Mouse (Mus musculus): Measurements from ENCODE around the gene Pgm5. TPM values are rescaled to one million over a fixed set of nuclear protein-coding genes. Genes with fewer than 3 reads are reported as not detected.
"Not testable (repeated sequence)": the region's sequence is repeated elsewhere in the genome, so short reads cannot be mapped to it uniquely, and the experiment has no call there.

Pgm5 gene
- 100 to 1,000 TPM in 1 of 2 experiments, 10 to 100 TPM in 1; 93.2 to 109 TPM for total RNA-seq (2021)

- DNase-seq = peak; percentile 66 to 68
- intact Hi-C loops (cut with DNase I) = no loop called here
Measured at GRCm38 (mm10) chr19:24861612-24862451, at the start of gene Pgm5. Gene Pgm5 (minus strand): TSS chr19:24861855.

DNA sequence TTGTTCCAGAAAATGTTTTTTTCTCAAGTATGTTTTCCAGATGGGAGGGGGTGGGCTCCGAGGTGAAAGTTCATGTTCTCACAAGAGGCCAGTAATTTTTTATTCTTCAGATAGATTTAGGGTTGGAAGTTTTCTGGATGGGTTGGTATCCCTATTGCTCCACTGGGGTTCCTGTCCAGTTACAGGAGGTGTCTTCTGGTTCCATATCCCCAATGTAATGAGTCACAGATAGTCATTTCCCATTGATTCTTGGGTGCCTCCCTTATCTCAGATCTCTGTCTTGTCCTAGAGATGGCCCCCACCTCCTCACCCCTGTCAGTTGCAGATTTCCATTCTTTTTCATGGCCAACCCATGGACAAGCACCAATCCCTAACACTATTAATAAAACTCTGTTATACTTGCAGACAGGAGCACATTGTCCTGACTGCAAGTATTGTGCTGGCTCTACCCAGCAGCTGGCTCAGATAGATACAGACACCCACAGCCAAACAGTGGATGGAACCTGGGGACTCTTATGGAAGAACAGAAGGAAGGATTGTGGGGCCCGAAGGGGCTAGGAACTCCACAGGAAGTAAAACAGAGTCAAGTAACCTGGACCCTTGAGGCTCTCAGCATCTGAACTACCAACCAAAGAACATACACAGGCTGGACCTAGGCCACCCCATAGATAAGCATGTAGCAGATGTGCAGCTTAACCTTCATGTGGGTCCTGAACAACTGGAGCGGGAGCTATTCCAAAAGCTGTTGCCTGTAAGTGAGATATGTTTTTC, 46.9 kb upstream of the Pgm5 start:
- DNase-seq = no peak
- intact Hi-C loops (cut with DNase I) = no loop called here

- DNase-seq = no peak
- intact Hi-C loops (cut with DNase I) = no loop called here
Measured at GRCm38 (mm10) chr19:24907655-24908054, 46.0 kb upstream of the Pgm5 start.

GRCm38 (mm10) chr19:24902821-24903220, 41.2 kb upstream of the Pgm5 start:
- DNase-seq = no peak
- intact Hi-C loops (cut with DNase I) = no loop called here

- intact Hi-C loops (cut with DNase I) = no loop called here
- DNase-seq = no peak
Measured at GRCm38 (mm10) chr19:24902256-24902655, 40.6 kb upstream of the Pgm5 start.

GRCm38 (mm10) chr19:24901666-24902065, 40.0 kb upstream of the Pgm5 start:
- intact Hi-C loops (cut with DNase I) = no loop called here
- no peak for DNase-seq

- intact Hi-C loops (cut with DNase I) = no loop called here
Measured at GRCm38 (mm10) chr19:24900581-24901220, 39.0 kb upstream of the Pgm5 start, which contains the start of gene Foxd4. Gene Foxd4 (minus strand): TSS chr19:24901197.

DNA sequence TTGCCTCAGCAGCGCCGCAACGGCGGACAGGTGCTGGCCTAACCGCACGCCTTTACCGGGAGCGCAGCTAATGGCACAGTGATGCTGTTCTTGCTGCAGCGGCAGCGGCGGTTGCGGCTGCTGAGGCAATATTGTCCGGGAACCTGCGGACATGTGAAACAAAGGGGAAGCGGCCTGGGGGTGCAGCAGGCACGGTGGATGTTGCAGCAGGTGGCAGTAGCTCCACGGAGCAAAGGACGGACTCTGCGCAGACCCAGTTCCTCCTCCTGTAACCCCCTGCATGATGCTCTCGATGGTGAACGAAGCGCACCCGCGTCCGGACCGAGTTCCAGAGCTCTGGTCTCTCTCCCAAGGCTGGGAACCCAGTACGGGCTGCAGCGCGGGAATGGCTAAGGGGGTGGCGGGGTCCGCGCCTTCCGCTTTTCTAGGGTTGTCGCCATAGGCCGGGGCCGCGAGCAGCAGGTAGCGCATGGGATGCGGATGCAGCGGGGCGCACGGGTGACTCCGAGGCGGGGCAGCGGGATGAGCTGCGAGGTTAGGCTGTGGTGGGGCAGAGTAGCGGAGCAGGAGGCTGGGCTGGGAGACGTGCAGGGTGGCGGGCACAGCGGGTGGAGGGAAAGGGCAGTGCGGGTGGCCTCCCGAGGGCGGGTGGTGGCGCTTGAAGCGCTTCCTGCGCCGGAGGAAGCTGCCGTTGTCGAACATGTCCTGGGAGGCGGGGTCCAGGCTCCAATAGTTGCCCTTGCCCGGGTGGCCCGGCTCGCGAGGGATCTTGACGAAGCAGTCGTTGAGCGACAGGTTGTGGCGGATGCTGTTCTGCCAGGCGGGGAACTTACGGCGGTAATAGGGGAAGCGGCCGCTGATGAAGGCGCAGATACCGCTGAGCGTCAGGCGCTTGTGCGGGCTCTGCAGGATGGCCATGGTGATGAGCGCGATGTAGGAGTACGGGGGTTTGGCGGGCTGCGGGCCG, 38.2 kb upstream of the Pgm5 start:
- intact Hi-C loops (cut with DNase I) = loop anchor here (10.0 kb wide), 1 partner anchor 705 kb away; no protein-coding TSS in a partner anchor
- DNase-seq = peak in 1 of 2 experiments; percentile 14

More at GRCm38 (mm10) chr19:24900581-24901220, 39.0 kb upstream of the Pgm5 start, which contains the start of gene Foxd4:
- no peak for DNase-seq

- no peak for DNase-seq
- intact Hi-C loops (cut with DNase I) = loop anchor here (10.0 kb wide), 1 partner anchor 706 kb away; no protein-coding TSS in a partner anchor
Measured at GRCm38 (mm10) chr19:24898737-24899577, 37.3 kb upstream of the Pgm5 start.

GRCm38 (mm10) chr19:24897896-24898736, 36.5 kb upstream of the Pgm5 start:
- DNase-seq = no peak
- intact Hi-C loops (cut with DNase I) = loop anchor here (10.0 kb wide), 1 partner anchor 707 kb away; no protein-coding TSS in a partner anchor

- DNase-seq = no peak
- intact Hi-C loops (cut with DNase I) = loop anchor here (10.0 kb wide), 1 partner anchor 708 kb away; no protein-coding TSS in a partner anchor
Measured at GRCm38 (mm10) chr19:24897006-24897895, 35.6 kb upstream of the Pgm5 start.

DNA sequence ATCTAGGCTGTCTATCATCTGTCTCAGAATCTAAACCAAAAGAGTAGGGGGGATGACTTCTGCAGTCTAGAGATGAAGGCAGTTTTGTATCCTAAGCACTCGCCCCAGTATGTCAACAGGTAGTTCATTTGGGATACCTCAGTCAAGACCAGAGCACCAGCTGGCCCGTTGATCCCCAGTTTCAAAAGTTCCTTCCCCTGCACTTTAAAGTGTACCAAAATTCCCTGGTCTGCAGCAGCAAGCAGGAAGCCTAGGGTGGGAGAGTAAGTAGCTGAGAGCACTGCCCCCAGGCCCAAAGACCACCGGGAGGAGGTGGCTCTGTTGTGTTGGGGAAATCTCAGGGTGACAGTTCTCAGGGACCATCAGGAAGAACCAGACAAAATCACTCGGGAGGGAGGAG, 34.9 kb upstream of the Pgm5 start:
- DNase-seq = no peak
- intact Hi-C loops (cut with DNase I) = loop anchor here (10.0 kb wide), 1 partner anchor 708 kb away; no protein-coding TSS in a partner anchor

GRCm38 (mm10) chr19:24886888-24887287, 25.2 kb upstream of the Pgm5 start:
- intact Hi-C loops (cut with DNase I) = loop anchor here (5.0 kb wide), 1 partner anchor 585 kb away; no protein-coding TSS in a partner anchor
- DNase-seq = no peak

DNA sequence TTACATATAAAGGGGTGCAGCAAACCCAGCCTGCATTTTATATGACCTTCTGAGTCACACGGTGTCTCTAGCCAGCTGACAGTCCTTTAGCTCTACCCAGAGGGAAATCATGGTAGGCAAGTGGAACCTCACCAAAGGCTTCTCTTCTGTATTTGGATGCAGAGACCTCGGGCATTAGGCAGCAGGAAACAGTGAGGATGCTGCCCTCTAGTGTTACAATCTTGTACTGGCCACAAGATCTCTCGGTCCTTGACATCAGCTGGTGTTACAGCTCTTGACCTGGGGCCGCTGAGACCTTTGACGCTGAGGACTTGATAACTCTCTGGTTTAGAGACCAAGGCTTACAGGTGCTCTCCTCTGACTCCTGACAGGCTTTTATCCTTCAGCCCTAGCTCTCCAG, 23.8 kb upstream of the Pgm5 start:
- intact Hi-C loops (cut with DNase I) = loop anchor here (2.0 to 5.0 kb wide), 2 partner anchors 265 to 583 kb away; no protein-coding TSS in a partner anchor
- peak; percentile 42 to 45 for DNase-seq

DNA sequence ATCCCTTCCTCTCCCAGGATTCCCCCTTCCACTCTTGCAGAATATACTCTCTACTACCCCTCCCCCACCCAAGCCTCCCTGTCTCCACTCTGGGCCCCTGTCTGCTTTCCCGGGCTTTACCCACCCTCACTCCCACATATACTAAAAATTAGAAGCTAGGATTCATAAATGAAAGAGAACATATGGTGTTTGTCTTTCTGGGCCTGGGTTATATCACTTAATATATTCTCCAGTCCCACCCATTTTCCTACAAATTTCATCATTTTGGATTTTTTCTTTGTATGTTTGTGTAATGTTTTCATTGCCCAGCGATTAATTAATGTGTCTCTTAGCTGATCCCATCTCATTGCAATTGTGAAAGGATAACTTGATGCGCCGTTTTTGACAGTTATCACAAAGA, 19.6 kb upstream of the Pgm5 start:
- DNase-seq = no peak
- intact Hi-C loops (cut with DNase I) = no loop called here

DNA sequence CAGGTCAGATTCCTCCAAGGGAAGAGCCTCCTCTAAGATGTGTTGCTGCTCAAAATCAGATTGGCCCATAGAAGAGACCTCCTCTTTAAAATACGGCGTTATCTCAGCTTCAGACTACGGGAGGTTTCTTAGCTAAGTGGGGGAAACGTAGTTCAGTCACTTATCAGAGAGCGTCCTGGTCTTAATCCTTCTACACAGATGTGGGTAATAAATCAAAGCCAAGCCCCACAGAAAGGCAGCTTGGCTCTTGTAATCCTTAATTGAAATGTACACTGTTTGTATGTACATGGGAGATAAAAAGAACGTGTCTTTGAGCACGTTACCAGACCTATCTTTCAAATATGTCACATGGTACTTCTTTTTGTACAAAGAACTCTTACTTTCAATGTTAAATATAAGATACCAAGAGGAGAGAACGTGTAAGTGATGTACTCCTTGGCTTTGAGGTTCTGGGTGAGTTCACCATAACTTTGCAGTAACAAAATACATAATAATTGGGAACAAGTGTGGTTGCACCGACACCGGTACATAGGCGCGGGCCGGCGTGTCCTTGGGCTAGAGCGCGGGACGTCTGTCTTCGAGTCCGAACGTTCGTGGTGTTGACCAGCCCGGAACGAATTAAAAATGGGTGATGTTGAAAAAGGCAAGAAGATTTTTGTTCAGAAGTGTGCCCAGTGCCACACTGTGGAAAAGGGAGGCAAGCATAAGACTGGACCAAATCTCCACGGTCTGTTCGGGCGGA, 13.6 kb upstream of the Pgm5 start, which contains the start of gene Gm10053:
Gene Gm10053 (plus strand): TSS at position 558 of the 742 bp plus-strand sequence.
- DNase-seq; intact Hi-C loops (cut with DNase I): not testable (repeated sequence)
